In genomic region chr6:72959175-72959574, GRCm38 (mm10) we compare ENCODE assay signal across 8 mouse cellular contexts. TPM values are rescaled to one million over a fixed set of nuclear protein-coding genes. Genes with fewer than 3 reads are reported as not detected.
DNase-seq lines count a peak whose midpoint lies in the region; ATAC-seq and TF ChIP-seq lines count a peak whose summit lies in the region.

No protein-coding gene starts in this region.

- no peak for TF ChIP-seq CTCF in forebrain, postnatal 0 days (IDR thresholded peaks at IDR 0.05; ENCODE audit: low read depth)

- intact Hi-C loops in heart, postnatal 14 days (cut with DNase I) = loop anchor here (5.0 kb wide), 1 partner anchor 53 kb away; no protein-coding TSS in a partner anchor

- in situ Hi-C loops in ES-E14 (cut with MboI; ENCODE audit: low sequenced_read_pairs in 2 of 2, unreplicated experiment in 2 of 2) = no loop called here

- H3K27ac ChIP-seq in heart, embryonic 15.5 days = peak overlapping the region; percentile 80; the same call in 1 of the 2 replicates
- no peak overlapping the region; the same call in 1 of the 2 replicates for H3K27ac ChIP-seq in ES-E14 (ENCODE audit: insufficient read depth, low read depth, low read length, poor library complexity, severe bottlenecking)
- peak overlapping the region; percentile 99 for H3K27ac ChIP-seq in forebrain, postnatal 0 days (ENCODE audit: low read depth, low read length)
- peak overlapping the region; percentile 98 for H3K27ac ChIP-seq in midbrain, embryonic 10.5 days (replicated peaks)

- H3K36me3 ChIP-seq in heart, embryonic 15.5 days = no peaks in the 10 kb centered on the region
- no peaks in the 10 kb centered on the region for H3K36me3 ChIP-seq in ES-E14 (ENCODE audit: control insufficient read depth, insufficient read depth, low read length, poor library complexity, severe bottlenecking)
- H3K36me3 ChIP-seq in forebrain, postnatal 0 days (ENCODE audit: insufficient read depth) = no peaks in the 10 kb centered on the region
- no peaks in the 10 kb centered on the region for H3K36me3 ChIP-seq in midbrain, embryonic 10.5 days

- peak overlapping the region; percentile 66 for H3K4me3 ChIP-seq in heart, embryonic 15.5 days
- H3K4me3 ChIP-seq in ES-E14 (ENCODE audit: insufficient read depth in 1 of 2, low read depth in 1 of 2, low read length in 2 of 2, poor library complexity in 1 of 2, severe bottlenecking in 1 of 2) = peak overlapping the region; percentile 81 to 96; a peak in 3 of 4 replicates
- peak overlapping the region; percentile 78 for H3K4me3 ChIP-seq in forebrain, postnatal 0 days (ENCODE audit: low read depth, low read length)
- H3K4me3 ChIP-seq in midbrain, embryonic 10.5 days = peak overlapping the region; percentile 96

- no peaks in the 10 kb centered on the region for H3K9me3 ChIP-seq in heart, embryonic 15.5 days (replicated peaks)
- H3K9me3 ChIP-seq in ES-E14 (ENCODE audit: control insufficient read depth, insufficient read depth, low read depth, low read length) = no peaks in the 10 kb centered on the region
- no peaks in the 10 kb centered on the region for H3K9me3 ChIP-seq in forebrain, postnatal 0 days (ENCODE audit: low read length)
- H3K9me3 ChIP-seq in midbrain, embryonic 10.5 days (replicated peaks) = no peaks in the 10 kb centered on the region

- H3K9ac ChIP-seq in heart, embryonic 15.5 days = peak overlapping the region; percentile 78
- no peak overlapping the region for H3K9ac ChIP-seq in ES-E14 (ENCODE audit: insufficient read depth, low read depth, low read length, poor library complexity, severe bottlenecking)
- peak overlapping the region; percentile 100 for H3K9ac ChIP-seq in forebrain, postnatal 0 days

- H3K4me1 ChIP-seq in heart, embryonic 15.5 days (replicated peaks) = peaks cover 26% of the 10 kb centered on the region
- peaks cover 10 to 11% of the 10 kb centered on the region in 2 experiments for H3K4me1 ChIP-seq in ES-E14 (ENCODE audit: control insufficient read depth in 2 of 2, insufficient read depth in 2 of 2, low read length in 2 of 2, poor library complexity in 1 of 2)
- H3K4me1 ChIP-seq in forebrain, postnatal 0 days (ENCODE audit: insufficient read depth) = peaks cover 11% of the 10 kb centered on the region; the same call in 1 of the 2 replicates
- H3K4me1 ChIP-seq in midbrain, embryonic 10.5 days = peaks cover 29% of the 10 kb centered on the region

- no peak for ATAC-seq in heart, embryonic 15.5 days (replicated peaks; ENCODE audit: insufficient number of reproducible peaks, insufficient read depth, low FRiP score, low read depth)
- ATAC-seq in forebrain, postnatal 0 days = no peak

- 27% methylated on average over 4 of the region's 4 CpGs for WGBS in heart, embryonic 15.5 days
- 12% methylated on average over 4 of the region's 4 CpGs for WGBS in forebrain, postnatal 0 days
- WGBS in midbrain, embryonic 10.5 days = 47% methylated on average over 4 of the region's 4 CpGs

- no peak for DNase-seq in heart, postnatal 14 days
- DNase-seq in ES-E14 (ENCODE audit: low read depth, low spot score) = no peak
- peak; percentile 43 for DNase-seq in forebrain, postnatal 0 days
- DNase-seq in midbrain, embryonic 10.5 days (ENCODE audit: low spot score) = no peak
- DNase-seq in testis, postnatal 14 days (ENCODE audit: low spot score) = no peak
- no peak for DNase-seq in embryo, embryonic 11 days
- DNase-seq in layer of hippocampus, postnatal 36 days = no peak

- peak overlapping the region; percentile 75 for H3K4me2 ChIP-seq in heart, embryonic 15.5 days
- peak overlapping the region; percentile 79 for H3K4me2 ChIP-seq in forebrain, postnatal 0 days (ENCODE audit: low read depth)

- H3K27me3 ChIP-seq in heart, embryonic 15.5 days = no peaks in the 10 kb centered on the region
- no peaks in the 10 kb centered on the region for H3K27me3 ChIP-seq in forebrain, postnatal 0 days (ENCODE audit: insufficient read depth, low read length)
- peaks cover 18% of the 10 kb centered on the region for H3K27me3 ChIP-seq in midbrain, embryonic 10.5 days (ENCODE audit: low read depth, poor library complexity, severe bottlenecking)

TF ChIP-seq in ES-E14, 5 proteins besides CTCF, POLR2A, EP300 and RAD21:
- TF ChIP-seq ZC3H11A (IDR thresholded peaks at IDR 0.05; ENCODE audit: borderline replicate concordance, low read depth, low read length) (no peak), CHD2 (IDR thresholded peaks at IDR 0.05; ENCODE audit: low read depth, low read length) (no peak), ZNF384 (IDR thresholded peaks at IDR 0.05; ENCODE audit: low read depth, low read length) (no peak), MAFK (IDR thresholded peaks at IDR 0.05; ENCODE audit: insufficient read depth, low read depth, low read length) (no peak), HCFC1 (IDR thresholded peaks at IDR 0.05; ENCODE audit: borderline replicate concordance, insufficient read depth, low read length) (no peak)
TF ChIP-seq in ES-E14: peak in this region for 0.

RNA-seq across cellular contexts. Expression of gene Tmsb10, which starts 0.6 kb away (rescaled TPM):
- polyA plus RNA-seq in heart, embryonic 15.5 days (2015; fragmentation: Nextera tagmentation; extraction: Ambion mirVana) = 1,030 and 1,510 TPM in 2 replicates
- total RNA-seq in heart, postnatal 14 days (2021) = 100 to 1,000 TPM; 220 to 281 TPM
- 430 and 651 TPM in 2 replicates for total RNA-seq in ES-E14 (2012; rRNA removed)
- 862 and 4,132 TPM in 2 replicates for total RNA-seq in forebrain, postnatal 0 days (2014; rRNA removed)
- polyA plus RNA-seq in forebrain, postnatal 0 days (2015; fragmentation: Nextera tagmentation; extraction: Ambion mirVana) = 5,770 and 6,801 TPM in 2 replicates
- polyA plus RNA-seq in midbrain, embryonic 10.5 days (2016; fragmentation: Nextera tagmentation; extraction: Ambion mirVana) = 2,755 and 2,780 TPM in 2 replicates
- total RNA-seq in layer of hippocampus, postnatal 36 days (2021) = 100 to 1,000 TPM; 343 to 346 TPM

RNA-seq across cellular contexts. Expression of gene Kcmf1, which starts 59.4 kb away (rescaled TPM):
- polyA plus RNA-seq in heart, embryonic 15.5 days (2015; fragmentation: Nextera tagmentation; extraction: Ambion mirVana) = 40.7 and 41.0 TPM in 2 replicates
- total RNA-seq in heart, postnatal 14 days (2021) = 10 to 100 TPM; 84.8 to 85.3 TPM
- total RNA-seq in ES-E14 (2012; rRNA removed) = 101 and 122 TPM in 2 replicates
- total RNA-seq in forebrain, postnatal 0 days (2014; rRNA removed) = 80.5 and 87.7 TPM in 2 replicates
- polyA plus RNA-seq in forebrain, postnatal 0 days (2015; fragmentation: Nextera tagmentation; extraction: Ambion mirVana) = 46.4 and 50.1 TPM in 2 replicates
- polyA plus RNA-seq in midbrain, embryonic 10.5 days (2016; fragmentation: Nextera tagmentation; extraction: Ambion mirVana) = 24.0 and 25.6 TPM in 2 replicates
- 10 to 100 TPM; 62.3 to 64.6 TPM for total RNA-seq in layer of hippocampus, postnatal 36 days (2021)
